Mouse (Mus musculus) left cerebral cortex, adult 8-10 months (tissue): ENCODE measurements at regions not wholly inside any gene's neighbourhood (a gene's known extent, or its start where the extent isn't known, plus 50 kb on each side); places are given as distances from the start of the nearest gene placed in this dataset.

Source experiments
- DNase-seq, 2 experiments: peaks; one replicate each; pipeline ENCODE4 v3.0.0; 2022; ENCODE audit warnings: low spot score in 2 of 2

GRCm38 (mm10) chr6:81724601-81725545, 198.6 kb upstream of the Gcfc2 start:
- DNase-seq: no peak

DNA sequence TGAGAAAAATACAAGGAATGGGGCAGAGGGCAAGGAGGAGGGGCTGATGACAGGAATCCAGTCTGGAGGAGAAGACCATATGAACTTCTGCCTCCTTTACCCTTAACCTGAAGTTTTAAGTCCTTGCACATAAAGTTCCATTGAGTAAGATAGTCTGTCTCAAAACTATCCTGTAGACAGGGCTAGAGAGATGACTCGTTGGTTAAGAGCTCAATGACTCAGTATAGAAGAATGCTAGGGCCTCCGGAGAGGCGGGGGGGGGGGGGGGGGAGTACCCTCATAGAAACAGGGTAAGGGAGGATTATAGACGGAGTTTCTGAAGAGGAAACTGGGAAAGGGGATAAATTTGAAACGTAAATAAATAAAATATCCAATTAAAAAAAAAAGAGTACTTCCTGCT, 191.8 kb upstream of the Gcfc2 start:
- no peak for DNase-seq

DNA sequence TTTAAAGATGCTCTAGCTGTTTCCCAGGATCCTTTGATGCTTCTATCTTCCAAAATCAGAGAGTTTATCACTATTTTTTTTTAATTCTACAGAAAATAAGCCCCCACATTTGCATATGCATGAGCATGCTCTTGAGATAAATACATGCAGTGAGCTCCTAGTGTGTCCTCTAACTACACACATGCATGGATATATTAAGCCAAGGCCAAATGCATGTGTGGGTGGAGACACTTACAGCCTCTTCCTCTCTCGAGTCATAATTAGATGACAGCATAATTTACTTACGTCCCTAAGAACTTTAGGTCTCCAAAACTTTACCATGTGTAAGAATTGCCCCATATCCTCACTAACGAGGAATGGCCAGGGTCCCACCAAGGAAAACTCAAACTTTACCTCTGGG, 189.9 kb upstream of the Gcfc2 start:
- DNase-seq: no peak

DNA sequence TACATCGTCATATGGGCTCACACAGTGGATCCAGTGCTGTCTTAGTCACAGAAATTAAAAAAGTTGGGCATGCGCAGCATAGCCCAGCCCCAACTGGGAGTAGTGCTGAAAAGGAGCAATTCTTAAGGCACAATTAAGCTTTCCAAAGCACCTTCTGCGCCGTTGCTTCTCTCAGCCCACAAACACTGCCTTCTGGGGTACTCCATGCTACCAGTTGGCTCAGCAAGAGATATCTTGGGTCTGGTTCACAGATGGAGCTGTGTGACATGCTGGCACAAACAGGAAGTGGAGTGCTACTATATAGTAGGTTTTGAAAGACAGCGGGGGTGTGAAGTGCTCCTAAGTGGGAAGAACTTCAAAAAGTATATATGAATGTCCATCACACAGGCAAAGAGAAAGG, 185.0 kb upstream of the Gcfc2 start:
- DNase-seq: peak in 1 of 2 experiments; percentile 65

- no peak for DNase-seq
Observed at GRCm38 (mm10) chr6:81749681-81750080, 173.8 kb upstream of the Gcfc2 start.

DNA sequence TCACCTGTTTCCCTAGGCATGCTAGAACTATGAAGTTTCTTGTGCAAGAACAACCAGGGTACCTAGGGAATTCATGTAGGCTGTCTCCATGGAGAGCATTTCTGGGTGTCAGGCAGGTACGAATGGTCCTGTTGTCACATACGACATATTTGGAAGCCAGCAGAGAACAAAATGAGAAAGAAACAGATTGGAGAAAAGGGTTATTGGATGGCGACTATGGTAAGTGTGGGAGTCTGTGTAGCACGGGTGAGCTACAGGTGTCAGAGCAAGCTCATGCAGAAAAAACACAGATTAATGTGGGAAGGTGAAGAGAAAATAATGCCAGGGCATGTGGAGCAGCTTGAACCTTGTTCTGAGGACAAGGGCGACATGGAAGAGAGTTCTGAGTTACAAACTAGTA, 171.8 kb upstream of the Gcfc2 start:
- no peak for DNase-seq

GRCm38 (mm10) chr6:81756242-81756641, 167.2 kb upstream of the Gcfc2 start:
- DNase-seq: no peak

- no peak for DNase-seq
Observed at GRCm38 (mm10) chr6:81758876-81759275, 164.6 kb upstream of the Gcfc2 start.

- peak in 1 of 2 experiments; percentile 32 for DNase-seq
Observed at GRCm38 (mm10) chr6:81760181-81760580, 163.3 kb upstream of the Gcfc2 start.

DNA sequence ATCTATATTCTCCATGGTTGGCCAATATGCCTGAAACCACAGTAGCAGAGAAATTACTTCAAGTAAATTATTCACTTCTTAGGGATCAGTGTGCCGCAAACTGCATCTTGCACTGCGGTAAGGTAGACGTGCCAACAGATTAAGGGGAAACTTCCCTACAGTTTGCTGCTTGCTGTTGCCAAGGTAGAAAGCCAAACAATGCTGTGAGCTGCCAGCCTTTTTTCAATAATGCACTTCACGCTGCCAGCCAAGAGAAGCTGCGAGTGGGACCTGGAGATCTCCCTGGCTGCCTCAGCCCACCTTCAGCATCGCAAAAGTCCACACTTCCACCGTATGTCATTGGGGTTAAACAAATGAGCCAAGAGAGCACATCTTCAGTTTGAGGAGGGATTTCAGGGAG, 157.6 kb upstream of the Gcfc2 start:
- DNase-seq: no peak

DNA sequence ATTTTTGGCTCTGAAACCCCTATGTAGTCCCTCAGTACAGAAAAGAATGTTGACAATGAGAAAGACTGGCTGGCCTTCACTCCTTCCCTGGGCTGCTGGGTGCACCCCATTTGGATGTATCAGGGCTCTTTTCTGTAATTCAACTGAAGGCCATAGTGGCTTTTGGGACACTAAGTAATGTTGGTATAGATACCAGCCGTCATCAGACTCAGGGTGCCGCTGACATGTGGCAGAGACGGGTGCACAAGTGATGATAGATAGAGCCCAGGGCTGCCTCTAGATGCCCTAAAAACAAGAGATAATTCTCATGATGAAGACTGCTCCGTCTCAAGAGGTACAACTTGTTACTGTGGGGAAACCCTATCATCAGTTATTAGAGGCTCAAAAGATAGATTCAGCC, 156.7 kb upstream of the Gcfc2 start:
- DNase-seq: no peak

GRCm38 (mm10) chr6:81768669-81769537, 154.6 kb upstream of the Gcfc2 start:
- DNase-seq: peak; percentile 12 to 20

- no peak for DNase-seq
Observed at GRCm38 (mm10) chr6:81770301-81770700, 153.2 kb upstream of the Gcfc2 start.

GRCm38 (mm10) chr6:81771862-81772261, 151.6 kb upstream of the Gcfc2 start:
- DNase-seq: no peak

DNA sequence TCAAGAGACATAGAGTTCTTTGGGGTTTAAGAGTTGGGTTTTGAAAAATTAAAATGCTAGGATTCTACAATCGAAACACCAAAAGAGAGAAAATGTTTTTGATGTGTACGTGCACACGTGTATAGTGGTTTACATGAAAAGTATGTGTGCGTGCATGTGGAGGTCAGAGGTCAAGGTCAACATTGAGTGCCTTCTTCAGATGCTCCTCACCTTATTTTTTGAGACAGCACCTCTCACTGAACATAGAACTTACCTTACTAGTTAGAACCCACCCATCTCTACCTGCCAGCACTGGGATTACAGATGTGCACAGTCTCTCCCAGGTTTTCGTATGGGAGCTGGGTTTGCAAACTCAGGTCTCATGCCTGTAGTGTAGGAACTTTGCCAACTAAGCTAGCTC, 141.3 kb upstream of the Gcfc2 start:
- no peak for DNase-seq

- DNase-seq: peak in 1 of 2 experiments; percentile 35
Observed at GRCm38 (mm10) chr6:81782815-81783435, 140.5 kb upstream of the Gcfc2 start.

GRCm38 (mm10) chr6:81795281-81795680, 128.2 kb upstream of the Gcfc2 start:
- DNase-seq: no peak

- DNase-seq: no peak
Observed at GRCm38 (mm10) chr6:81800822-81801221, 122.6 kb upstream of the Gcfc2 start.

- no peak for DNase-seq
Observed at GRCm38 (mm10) chr6:81801804-81802203, 121.7 kb upstream of the Gcfc2 start.

DNA sequence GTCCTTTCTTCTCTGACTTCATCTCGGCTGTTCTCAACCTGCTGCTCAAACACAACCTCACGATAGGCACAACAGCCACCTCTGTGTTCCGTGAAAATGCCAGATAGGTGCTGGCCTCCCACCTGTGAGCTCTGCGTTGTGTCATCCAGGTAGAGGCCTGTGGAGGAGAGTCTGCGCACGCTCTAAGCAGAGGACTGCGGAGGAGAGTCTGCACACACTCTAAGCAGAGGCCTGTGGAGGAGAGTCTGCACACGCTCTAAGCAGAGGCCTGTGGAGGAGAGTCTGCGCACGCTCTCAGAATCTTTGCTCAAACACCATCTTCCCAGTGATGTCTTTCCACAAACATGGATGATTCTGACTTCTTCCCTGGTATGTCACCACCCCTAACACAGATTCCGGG, 117.5 kb upstream of the Gcfc2 start:
- no peak for DNase-seq

DNA sequence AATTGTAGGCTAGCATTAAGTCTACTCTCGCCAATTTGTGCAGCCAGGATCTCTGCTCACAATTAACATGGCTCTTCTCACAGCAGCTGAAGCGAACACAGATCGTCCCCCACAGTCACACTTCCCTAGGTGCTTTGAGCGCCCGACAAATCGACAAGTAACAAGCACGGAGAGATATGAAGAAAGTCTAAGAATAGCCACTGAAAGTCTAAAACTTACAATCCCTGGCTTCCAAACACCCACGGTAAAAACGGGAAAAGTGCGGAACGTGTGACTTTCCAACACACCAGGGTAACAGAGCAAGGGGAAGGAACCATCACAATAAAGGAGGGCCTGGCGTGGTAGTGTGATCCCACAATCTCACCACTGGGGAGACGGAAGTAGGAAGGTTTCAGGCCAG, 114.8 kb upstream of the Gcfc2 start:
- DNase-seq: peak in 1 of 2 experiments; percentile 43
